Mouse (Mus musculus) heart, postnatal 0 days (tissue): ENCODE measurements around the gene Bmp2k. TPM values are rescaled to one million over a fixed set of nuclear protein-coding genes. Genes with fewer than 3 reads are reported as not detected.
"Not testable (repeated sequence)": the region's sequence is repeated elsewhere in the genome, so short reads cannot be mapped to it uniquely, and the experiment has no call there.

ENCODE experiments used
- ATAC-seq: fragments of 200-750 bp; cut with Nextera tagmentation; 2 replicates; pipeline ENCODE4 v1.8.0; 2017; ENCODE audit warnings: low read depth, moderate number of reproducible peaks, moderate library complexity; ENCODE audit not compliant: insufficient read depth
- DNase-seq: peaks from one replicate; pipeline ENCODE4 v3.0.0-alpha.2; 2016; ENCODE audit warnings: low spot score
- H3K27ac ChIP-seq: fragments of 300-500 bp; sonication (generic); 2 replicates; pipeline ENCODE4 v1.5.1; 2014; ENCODE audit warnings: low read depth, mild to moderate bottlenecking
- H3K27me3 ChIP-seq: fragments of 300-500 bp; sonication (generic); 2 replicates; pipeline ENCODE4 v1.6.1; 2014; ENCODE audit warnings: low read length, mixed read lengths; ENCODE audit not compliant: control insufficient read depth, insufficient read depth
- H3K36me3 ChIP-seq: fragments of 300-500 bp; sonication (generic); replicated peaks from 2 replicates; pipeline ENCODE4 v1.6.1; 2014; ENCODE audit warnings: low read length, mixed read lengths; ENCODE audit not compliant: control insufficient read depth, insufficient read depth
- H3K4me1 ChIP-seq: fragments of 300-500 bp; sonication (generic); 2 replicates; pipeline ENCODE4 v1.6.1; 2014; ENCODE audit warnings: antibody characterized with exemption; ENCODE audit not compliant: control insufficient read depth, insufficient read depth
- H3K4me2 ChIP-seq: fragments of 300-500 bp; sonication (generic); 2 replicates; pipeline ENCODE4 v1.6.1; 2014; ENCODE audit warnings: low read depth, mild to moderate bottlenecking, low read length, moderate library complexity
- H3K4me3 ChIP-seq: fragments of 300-500 bp; sonication (generic); 2 replicates; pipeline ENCODE4 v1.5.1; 2014; ENCODE audit warnings: low read depth, low read length
- H3K9ac ChIP-seq: fragments of 300-500 bp; sonication (generic); replicated peaks from 2 replicates; pipeline ENCODE4 v1.6.1; 2014; ENCODE audit warnings: low read depth, low read length, mixed read lengths
- H3K9me3 ChIP-seq: fragments of 300-500 bp; sonication (generic); replicated peaks from 2 replicates; pipeline ENCODE4 v1.6.1; 2016; ENCODE audit warnings: low read length; ENCODE audit not compliant: control insufficient read depth
- CTCF ChIP-seq: IDR thresholded peaks from 2 replicates; pipeline ENCODE4 v1.5.1; 2016; ENCODE audit warnings: antibody characterized with exemption, control low read depth, low read depth
- EP300 ChIP-seq: IDR thresholded peaks from 2 replicates; pipeline ENCODE4 v1.6.1; 2016; ENCODE audit warnings: antibody characterized with exemption, low read depth
- WGBS: fragments of 180-500 bp; shearing (Covaris S2); extraction: QIAGEN DNeasy Blood & Tissue Kit; methylation state at CpG from one replicate; pipeline ENCODE4 v1.1.7; 2014; 5-methylcytosine and 5-hydroxymethylcytosine counted together
- polyA plus RNA-seq: library from polyadenylated mRNA; unstranded; fragments of >200 nt; fragmentation: Nextera tagmentation; extraction: Ambion mirVana; gene quantifications from 2 replicates; pipeline ENCODE4 v1.2.1, GENCODE M21; 2015
- total RNA-seq: library from RNA; depleted of rRNA; stranded (reverse); fragments of >200 nt; gene quantifications from 2 replicates; pipeline ENCODE4 v1.2.3, GENCODE M21; 2014; ENCODE audit warnings: low replicate concordance

The Bmp2k gene
- total and polyA plus RNA-seq, 2 experiments from 2014 or later, result 6.8 to 7.0 TPM

GRCm38 (mm10) chr5:97006929-97007328, 9.4 kb downstream of the Bmp2k start:
- WGBS, result 80% methylated on average over 3 of the region's 3 CpGs
- Histone ChIP-seq H3K4me3 (no peak overlapping the region), H3K36me3 (no peaks in the 10 kb centered on the region), H3K4me1 (no peaks in the 10 kb centered on the region), H3K4me2 (no peak overlapping the region), H3K9ac (no peak overlapping the region), H3K27ac (no peak overlapping the region), H3K9me3 (no peaks in the 10 kb centered on the region), H3K27me3 (no peaks in the 10 kb centered on the region)
- TF ChIP-seq CTCF (no peak), EP300 (no peak)
- DNase-seq (no peak), ATAC-seq (no peak)

- no peak overlapping the region for H3K27ac ChIP-seq
- 85% methylated on average over 3 of the region's 3 CpGs for WGBS
- H3K27me3 ChIP-seq, result no peaks in the 10 kb centered on the region
- no peak for DNase-seq
- H3K9ac ChIP-seq, result no peak overlapping the region
- H3K9me3 ChIP-seq, result no peaks in the 10 kb centered on the region
- no peaks in the 10 kb centered on the region for H3K4me1 ChIP-seq
- H3K36me3 ChIP-seq, result no peaks in the 10 kb centered on the region
- no peak for ATAC-seq
- H3K4me3 ChIP-seq, result no peak overlapping the region
- no peak for TF ChIP-seq EP300
- no peak for TF ChIP-seq CTCF
- H3K4me2 ChIP-seq, result no peak overlapping the region
These were observed 10.0 kb downstream of the Bmp2k start for GRCm38 (mm10) chr5:97007496-97007895.

- not testable (repeated sequence) for H3K4me2 ChIP-seq, H3K4me3 ChIP-seq, H3K9me3 ChIP-seq, H3K27ac ChIP-seq, H3K36me3 ChIP-seq, H3K4me1 ChIP-seq, DNase-seq, ATAC-seq, H3K9ac ChIP-seq, H3K27me3 ChIP-seq
- 87% methylated on average over 9 of the region's 10 CpGs for WGBS
These were observed 11.7 kb downstream of the Bmp2k start for GRCm38 (mm10) chr5:97009140-97009539.

GRCm38 (mm10) chr5:97009601-97010335, 12.3 kb downstream of the Bmp2k start:
- TF ChIP-seq CTCF (no peak), EP300 (no peak)
- no peak for ATAC-seq
- H3K4me3 ChIP-seq, result no peak overlapping the region
- H3K36me3 ChIP-seq, result no peaks in the 10 kb centered on the region
- 77% methylated on average over 11 of the region's 11 CpGs for WGBS
- no peak overlapping the region for H3K27ac ChIP-seq
- no peaks in the 10 kb centered on the region for H3K27me3 ChIP-seq
- H3K9ac ChIP-seq, result no peak overlapping the region
- DNase-seq, result peak; percentile 2
- H3K9me3 ChIP-seq, result no peaks in the 10 kb centered on the region
- no peaks in the 10 kb centered on the region for H3K4me1 ChIP-seq
- no peak overlapping the region for H3K4me2 ChIP-seq

- 78% methylated on average over 11 of the region's 11 CpGs for WGBS
- Histone ChIP-seq H3K4me2 (no peak overlapping the region), H3K9ac (no peak overlapping the region), H3K36me3 (no peaks in the 10 kb centered on the region), H3K4me1 (peaks cover 11% of the 10 kb centered on the region), H3K9me3 (no peaks in the 10 kb centered on the region), H3K4me3 (no peak overlapping the region), H3K27me3 (no peaks in the 10 kb centered on the region), H3K27ac (no peak overlapping the region)
- TF ChIP-seq CTCF (no peak), EP300 (no peak)
- ATAC-seq (no peak), DNase-seq (no peak)
These were observed 18.5 kb downstream of the Bmp2k start for GRCm38 (mm10) chr5:97015781-97016508.
